Mouse (Mus musculus): ENCODE data around the gene Clrn3.
"Not testable (repeated sequence)": the region's sequence is repeated elsewhere in the genome, so short reads cannot be mapped to it uniquely, and the experiment has no call there.

Gene Clrn3

DNA sequence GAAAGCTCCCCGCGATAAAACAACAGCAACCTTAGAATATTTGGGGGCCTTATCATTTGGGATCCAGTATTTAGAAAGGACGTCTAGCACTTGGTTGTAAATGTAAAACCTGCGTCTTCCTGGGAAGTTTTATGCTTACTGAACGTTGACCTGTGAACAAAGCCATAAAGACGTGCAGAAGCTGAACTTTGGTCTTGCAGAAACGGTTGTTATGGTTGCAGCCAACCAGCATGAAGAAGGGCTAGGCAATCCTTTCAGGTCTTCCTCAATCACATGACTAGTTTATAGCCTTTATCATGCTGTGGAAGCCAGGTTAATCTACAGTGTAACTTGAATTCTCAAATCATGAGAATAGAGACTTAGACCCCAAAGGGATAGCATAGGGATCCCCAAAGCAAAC is at the start of gene Clrn3:
Gene Clrn3, minus strand, starts transcription at position 140 of the 400 bp plus-strand sequence.
- in situ Hi-C loops (cut with MboI): no loop called here

DNA sequence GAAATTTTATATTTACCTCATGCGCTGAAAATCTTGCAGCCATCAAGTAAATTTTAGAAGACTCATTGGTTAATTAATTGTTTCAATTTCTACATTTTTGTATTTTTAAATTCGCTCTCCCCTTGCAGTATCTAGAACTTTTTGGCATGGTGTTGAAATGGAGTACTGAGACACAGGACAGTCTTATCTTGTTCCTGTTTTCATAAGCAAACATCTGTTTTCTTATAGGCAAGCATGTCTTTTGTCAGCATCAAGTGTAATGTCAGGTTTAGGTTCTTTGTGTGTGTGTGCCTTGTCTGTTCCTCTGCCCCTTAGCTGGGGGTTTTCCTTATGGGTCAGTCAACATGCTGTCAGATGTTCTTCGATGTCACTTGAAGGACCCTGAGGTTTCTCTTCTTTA is 47.9 kb upstream of the Clrn3 start:
- in situ Hi-C loops (cut with MboI): no loop called here

DNA sequence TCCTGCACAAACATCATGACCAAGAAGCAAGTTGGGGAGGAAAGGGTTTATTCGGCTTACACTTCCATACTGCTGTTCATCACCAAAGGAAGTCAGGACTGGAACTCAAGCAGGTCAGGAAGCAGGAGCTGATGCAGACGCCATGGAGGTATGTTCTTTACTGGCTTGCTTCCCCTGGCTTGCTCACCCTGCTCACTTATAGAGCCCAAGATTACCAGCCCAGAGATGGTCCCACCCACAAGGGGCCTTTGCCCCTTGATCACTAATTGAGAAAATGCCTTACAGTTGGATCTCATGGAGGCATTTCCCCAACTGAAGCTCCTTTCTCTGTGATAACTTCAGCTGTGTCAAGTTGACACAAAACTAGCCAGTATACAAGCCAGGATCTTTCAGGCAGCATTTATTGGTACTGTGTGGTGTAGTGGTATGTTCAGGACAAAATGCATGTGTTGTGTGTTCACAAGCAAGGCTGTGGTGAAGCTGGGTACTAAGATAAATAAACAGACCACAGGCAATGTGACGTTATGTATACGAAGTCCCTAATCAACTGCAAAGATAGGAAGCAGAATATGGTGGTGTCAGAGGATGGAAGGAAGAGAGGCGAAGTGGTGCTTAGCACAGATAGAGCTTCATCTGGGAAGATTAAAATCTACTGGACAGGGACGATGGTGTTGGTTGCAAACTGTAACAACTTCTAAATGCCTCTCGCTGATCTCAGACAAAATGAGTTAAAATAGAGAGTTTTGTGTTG is 47.0 kb upstream of the Clrn3 start:
- in situ Hi-C loops (cut with MboI): not testable (repeated sequence)

DNA sequence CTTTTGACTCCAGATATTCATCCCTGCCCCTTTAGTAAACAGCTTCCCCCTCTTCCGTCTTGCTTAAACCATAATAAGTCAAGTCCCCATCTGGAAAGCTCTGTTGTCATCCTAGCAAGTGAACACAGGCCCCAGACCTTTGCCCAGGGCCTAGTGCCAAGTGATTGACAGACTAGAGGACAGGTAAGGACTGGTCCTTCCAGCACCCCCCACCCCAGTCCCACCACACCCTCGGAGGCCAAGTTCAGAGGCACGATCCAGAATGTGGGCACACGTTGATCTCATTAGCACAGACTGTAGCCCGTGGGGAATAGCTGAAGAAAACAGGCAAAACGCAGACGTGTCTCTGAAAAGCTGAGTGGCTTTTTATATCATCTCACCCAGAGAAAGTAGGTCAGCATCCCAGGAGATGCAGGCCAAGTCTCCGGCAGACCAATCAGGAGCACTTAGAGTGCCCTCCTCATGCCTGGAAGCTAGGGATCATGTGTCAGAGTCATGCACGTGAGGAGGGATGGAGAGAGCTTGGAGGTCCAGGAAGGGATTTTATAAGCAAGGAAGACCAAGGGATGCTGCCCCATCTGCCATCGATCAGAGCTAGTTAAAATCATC is 43.6 kb upstream of the Clrn3 start:
- in situ Hi-C loops (cut with MboI): no loop called here

DNA sequence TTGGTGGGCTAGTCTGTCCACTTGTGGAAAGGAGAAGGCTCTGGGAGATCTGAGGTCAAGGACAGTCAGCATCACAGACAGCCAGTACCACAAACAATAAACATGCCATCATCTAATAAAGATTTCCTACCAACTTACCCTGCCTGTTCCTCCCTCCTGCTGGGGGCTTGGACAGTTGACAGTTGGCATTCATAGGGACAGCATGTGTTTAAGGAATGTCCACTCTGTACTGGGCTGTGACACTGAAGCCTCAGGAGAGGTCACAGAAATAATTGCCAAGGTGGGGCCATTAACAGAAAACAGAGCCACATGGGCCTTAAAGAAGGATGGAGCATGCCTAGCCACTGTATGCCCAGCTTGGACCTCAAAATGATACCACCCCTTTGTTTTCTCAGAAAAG is 42.9 kb upstream of the Clrn3 start:
- in situ Hi-C loops (cut with MboI): no loop called here

DNA sequence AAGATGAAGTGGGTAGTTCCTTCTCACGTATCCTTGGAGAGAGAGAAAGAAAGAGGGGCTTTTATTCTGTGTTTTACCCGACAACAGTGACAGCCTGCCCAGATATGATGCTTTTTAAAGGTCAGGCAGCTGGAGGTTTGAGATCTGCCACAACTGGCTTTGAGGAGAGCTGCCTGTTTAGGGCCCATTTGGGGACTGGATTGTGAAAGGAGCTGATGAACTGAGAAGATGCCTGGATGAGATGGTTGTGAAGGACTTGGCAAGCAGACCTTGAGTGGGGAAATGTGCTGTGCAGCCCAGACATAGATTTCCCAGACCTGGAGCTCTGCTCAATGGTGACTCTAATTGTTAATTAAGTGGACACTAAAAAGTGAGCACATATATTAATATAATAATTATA is 40.1 kb upstream of the Clrn3 start:
- in situ Hi-C loops (cut with MboI): no loop called here

DNA sequence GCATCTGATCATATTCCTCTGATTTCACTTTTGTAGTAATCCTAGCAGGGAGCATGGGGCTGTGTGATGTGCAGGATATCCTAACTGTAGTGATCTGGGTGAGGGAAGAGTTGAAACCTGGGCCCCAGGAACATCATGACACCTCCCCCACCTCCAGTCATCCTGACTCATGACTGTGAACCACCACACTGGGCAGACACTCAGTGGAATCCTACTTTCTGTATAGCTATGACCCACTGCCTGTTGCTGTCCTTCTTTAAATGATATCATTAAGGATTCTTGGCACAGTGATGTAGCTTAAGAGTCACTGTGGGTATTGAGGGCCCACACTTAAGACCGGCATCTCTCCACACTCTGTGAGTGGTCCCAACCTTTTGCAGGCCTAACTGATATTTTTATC is 39.1 kb upstream of the Clrn3 start:
- in situ Hi-C loops (cut with MboI): no loop called here

DNA sequence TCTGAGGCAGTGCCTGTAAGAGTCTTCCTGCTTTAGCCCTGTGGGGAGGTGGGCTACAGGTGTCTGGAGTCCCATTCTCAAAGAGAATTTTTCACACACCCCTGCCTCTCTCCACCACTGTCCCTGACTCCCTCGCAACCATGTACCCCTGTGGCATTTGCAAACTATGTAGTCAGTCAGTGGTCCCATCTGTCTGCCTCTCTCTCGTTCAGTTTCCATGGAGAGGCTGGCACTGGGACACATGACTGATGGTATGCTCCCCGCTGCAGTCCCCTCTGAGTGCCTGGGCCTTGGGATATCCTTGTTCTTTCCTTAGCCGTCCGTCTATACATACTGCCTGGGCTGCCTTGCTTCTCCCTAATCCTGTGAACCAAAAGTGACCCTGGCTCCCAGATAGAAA is 37.6 kb upstream of the Clrn3 start:
- in situ Hi-C loops (cut with MboI): no loop called here

DNA sequence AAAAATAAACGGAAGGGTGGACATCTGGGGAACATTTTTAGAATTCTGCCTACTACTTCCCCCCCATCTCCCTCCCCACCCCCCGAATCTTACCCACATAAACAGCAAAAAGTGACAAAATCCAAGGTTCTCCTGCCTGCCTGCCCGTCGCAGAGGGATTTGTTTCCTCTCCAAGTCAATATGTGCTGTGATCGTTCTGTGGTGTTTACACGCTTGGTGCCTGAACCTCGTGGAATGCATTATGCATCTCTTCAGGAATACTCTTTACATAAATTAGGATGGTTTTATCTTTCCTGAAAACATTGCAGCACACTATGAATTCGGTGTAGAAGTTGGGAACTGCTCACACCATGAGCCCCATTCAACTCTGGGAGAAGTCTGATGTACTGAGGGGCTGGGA is 35.6 kb upstream of the Clrn3 start:
- in situ Hi-C loops (cut with MboI): no loop called here

DNA sequence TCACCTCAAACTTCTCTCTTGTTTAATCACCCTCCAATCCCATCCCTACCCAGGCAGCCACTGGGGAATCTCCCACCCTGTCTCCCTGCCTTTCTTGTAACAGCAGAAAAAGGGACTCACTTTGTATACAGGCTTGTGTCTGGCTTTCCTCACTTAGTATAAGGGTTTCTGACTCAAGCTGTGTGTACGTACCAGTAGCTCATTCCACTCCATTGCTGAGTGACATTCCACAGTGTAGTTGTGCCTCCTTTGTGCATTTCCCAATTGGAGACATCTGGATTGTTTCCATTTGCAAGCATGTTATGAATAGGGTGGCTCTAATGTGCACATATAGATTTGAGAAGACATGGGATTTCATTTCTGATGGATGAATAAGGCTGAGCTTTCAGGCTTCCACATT is 31.8 kb upstream of the Clrn3 start:
- in situ Hi-C loops (cut with MboI): no loop called here

DNA sequence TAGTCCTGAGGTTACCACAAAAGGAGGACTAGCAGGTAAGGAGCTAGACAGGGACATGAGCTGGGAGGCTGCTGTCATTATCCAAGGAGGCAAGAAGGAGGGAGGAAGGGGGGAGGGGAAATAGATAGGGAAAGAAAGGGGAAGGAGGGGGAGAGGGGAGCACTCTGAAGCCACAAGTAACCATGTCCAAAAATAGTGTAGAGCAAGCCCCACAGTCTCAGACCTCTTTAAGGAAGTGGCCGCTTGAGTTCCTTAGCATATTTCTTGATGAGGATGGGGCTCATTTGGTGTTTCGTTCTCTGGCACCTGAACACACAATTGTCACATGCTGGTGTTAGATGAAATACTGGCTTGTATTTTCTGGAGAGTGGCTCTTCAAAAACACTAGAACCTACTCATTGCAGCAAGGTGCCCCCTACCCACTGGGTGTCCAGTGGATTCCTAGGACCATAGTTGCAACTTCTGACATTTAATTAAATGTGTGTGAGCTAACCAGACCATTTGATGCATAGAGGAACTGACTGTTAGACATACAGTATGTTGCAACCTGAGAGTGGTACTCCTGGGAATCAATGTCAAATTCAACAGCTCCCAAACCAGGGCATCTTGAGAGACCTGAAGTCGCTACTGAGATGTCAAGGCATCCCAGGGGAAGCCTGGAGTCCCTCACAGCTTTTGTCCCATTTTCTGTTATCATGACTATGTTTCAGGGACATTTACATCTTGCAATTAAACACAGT is 28.4 kb upstream of the Clrn3 start:
- in situ Hi-C loops (cut with MboI): no loop called here

DNA sequence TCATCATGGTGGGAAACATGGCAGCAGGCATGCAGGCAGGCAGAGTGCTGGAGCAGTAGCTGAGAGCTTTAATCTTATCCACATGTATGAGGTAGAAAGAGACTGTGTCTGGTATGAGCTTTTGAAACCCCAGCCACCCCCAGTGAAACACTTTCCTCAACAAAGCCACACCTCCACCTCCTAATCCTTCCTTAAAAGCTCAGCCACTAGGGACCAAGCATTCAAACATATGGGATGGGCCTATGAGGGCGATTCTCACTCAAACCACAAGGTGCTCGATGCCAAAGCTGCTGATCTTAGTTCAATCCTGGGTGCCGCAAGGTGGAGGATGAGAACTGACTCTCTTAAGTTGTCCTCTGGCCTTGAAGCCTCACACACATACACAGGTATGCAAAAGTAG is 25.1 kb upstream of the Clrn3 start:
- in situ Hi-C loops (cut with MboI): no loop called here

DNA sequence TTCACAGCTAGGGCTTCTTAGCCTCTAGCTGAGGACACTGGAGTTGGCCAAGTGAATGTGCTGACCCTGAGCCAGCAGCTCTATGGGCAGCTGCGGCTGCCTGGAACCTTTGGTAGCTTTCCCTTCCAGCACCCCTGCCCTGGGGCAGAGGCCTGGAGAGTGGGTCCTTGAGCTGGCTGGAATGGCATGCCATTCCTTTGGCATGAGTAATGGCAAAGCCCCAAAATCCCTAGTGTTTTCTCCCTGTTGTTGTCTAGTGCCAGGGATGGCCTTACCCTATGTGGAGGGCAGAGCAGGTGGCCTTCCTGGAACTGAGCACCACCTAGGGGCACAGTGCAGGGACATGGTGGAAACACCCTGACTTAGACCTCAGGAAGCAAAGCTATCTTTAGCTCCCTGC is 23.1 kb upstream of the Clrn3 start:
- in situ Hi-C loops (cut with MboI): no loop called here

DNA sequence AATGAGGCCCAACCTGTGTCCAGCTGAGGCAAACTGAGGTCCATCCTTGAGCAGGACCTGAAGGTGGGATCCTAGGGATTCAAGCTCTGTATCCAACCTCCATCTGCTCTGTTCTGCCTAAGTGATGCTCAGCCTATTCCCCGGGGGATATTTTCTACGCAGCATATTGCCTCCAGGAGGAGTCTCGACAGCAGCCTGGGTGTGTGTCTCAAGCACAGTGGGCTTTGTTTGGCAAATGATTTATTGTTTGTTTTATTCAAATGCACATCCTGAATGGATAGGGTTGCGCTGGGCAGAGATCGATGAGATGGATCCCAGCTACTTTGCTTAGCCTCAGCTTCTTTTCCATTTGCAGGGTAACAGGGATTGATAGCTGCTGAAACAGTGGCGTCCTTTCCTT is 20.0 kb upstream of the Clrn3 start:
- in situ Hi-C loops (cut with MboI): no loop called here

DNA sequence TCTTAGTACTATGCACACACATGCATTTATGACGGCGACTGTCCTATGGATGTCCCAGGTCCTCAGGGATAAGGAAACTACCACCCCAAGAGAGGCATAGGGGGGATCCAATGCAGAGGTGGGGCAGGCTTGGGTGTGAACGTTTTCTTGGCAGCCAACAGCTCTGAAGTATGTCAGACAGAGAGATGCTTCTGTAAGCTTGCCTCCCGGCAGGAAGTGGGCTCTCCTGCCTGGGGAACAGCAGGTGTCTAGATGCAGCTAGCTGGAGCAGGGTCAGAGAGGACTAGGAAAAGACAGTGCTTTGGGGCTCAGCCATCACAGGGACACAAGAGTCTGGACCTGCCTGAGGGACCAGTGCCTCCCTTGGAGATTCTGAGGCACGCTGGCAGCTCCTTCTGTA is 18.1 kb upstream of the Clrn3 start:
- in situ Hi-C loops (cut with MboI): no loop called here

DNA sequence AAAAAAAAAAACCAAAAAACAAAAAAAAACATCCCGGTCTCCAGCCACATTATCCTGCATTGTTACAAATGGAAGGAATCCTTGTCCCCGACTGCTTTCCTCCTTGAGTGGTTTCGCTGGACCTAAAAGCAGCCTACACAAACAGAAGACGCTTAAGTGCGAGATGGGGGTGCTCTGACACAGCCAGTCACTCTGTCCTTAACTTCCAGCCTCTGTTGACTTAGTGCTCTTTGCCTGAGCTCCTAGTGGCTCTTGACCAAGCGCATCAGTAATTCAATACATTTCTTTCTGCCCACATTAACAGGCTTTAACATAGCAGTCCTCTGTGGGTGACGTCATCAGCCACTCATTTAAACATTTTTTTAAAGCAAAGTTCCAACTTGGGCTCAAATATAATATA is 17.5 kb upstream of the Clrn3 start:
- in situ Hi-C loops (cut with MboI): no loop called here

DNA sequence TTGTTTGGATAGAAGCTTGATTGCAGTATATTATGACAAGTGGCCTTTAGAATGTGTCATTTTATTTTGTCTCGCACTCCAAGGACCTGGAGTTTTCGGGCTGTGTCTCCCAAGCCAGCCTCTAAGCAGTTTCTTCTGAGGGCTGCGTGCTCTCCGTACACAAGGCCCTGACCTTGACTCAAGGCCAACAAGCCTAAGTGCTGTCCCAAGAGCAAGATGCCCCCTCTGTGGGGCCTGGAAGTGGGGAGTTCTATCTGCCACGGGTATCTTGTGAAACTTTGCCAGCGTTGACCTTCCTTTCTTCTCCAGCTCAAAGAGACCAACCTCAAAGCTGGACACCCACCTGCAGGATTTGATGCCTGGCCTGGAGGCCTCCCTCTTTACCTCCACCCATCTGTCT is 15.9 kb upstream of the Clrn3 start:
- in situ Hi-C loops (cut with MboI): no loop called here

DNA sequence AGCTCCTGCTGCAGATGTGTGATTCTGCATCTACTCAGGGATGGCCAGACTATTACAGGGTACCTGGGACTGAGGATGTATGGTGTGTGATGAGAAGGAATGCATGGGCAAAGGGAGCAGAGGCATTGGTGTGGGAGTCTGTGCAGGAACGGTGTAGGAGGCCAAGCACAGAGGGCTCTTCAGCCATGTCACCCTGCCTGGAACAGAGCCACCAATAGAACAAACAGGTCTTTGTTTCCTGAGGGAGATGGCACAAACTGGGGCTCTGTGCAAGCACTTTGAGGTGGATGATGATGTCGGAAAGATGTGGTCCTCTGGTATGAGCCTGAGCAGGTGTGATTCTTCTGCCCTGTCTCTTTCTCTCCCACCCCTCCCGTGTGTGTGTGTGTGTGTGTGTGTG is 14.6 kb upstream of the Clrn3 start:
- in situ Hi-C loops (cut with MboI): no loop called here

DNA sequence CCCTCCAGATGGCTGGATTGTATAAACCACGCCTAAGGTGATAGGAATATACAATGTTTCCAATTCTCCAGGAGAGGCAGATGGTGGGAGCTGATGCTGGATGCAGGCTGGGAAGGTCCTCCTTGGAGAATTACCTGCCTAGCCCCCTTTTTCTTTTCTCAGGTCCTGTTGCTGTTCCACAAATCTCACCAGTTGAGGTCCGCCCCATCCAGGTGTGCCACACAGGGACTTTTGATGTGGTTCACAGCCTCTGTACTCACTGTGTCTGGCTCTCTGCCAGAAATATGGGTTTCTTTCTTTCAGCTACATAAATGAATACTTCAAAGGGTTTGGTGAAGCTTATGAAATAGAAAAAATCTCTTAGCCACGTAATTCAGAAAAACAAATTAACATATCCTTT is 13.8 kb upstream of the Clrn3 start:
- in situ Hi-C loops (cut with MboI): no loop called here

DNA sequence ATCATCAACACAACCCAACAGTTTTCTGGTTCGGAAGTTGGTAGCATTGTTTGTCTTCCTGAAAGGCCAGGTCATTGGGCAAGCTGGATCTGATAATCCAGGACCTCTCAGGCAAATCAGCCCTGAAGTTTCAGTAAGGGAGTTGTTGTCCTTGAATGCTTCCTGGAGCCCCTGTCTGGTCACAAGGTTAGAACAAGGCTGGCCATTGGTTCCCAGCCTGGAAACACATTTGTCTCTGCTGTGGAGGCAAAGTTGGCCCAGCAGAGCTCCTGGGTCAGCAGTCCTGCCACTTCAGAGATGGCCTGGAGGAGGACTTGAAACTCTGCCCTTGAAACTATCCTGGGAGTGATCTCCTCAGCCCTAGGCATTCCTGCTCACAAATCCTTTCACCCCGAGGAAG is 11.0 kb upstream of the Clrn3 start:
- in situ Hi-C loops (cut with MboI): no loop called here

DNA sequence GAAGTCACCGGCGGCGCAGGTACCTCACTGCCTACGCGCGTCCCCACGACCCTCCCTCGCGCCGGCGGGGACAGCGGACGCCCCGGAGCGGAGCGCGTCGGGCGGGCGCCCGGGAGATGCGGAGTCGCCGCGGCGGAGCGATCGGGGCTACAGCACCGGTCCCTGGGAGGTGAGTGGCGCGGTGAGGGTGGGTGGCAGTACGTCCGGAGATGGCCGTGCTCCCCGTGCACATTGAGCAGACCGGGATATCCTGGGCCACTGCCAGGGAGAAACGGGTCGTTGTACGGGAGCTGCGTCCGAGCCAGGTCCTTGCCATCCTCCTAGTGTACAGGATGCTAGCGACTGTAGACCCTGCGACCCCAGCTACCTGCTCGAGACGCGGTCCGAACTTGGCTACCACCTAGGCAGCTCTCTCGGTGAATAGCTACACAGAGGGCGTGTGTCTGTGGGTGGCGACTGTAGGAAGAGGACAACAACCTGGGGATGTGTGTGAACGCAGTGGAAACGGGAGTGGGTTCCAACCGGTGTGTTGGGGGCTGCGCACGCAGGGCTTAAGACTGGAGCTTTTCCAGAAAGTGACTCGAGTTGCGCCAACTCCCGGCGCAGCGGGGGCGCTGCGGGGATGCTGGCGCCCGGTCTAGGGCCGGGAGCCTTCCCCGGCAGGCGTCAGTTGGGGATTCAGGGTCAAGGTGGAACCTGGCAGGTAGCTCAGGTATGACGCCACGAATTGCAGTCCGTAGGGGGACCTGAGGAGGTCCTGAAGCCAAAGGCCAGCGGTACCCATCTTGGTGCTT is 9.7 kb upstream of the Clrn3 start:
- in situ Hi-C loops (cut with MboI): no loop called here

DNA sequence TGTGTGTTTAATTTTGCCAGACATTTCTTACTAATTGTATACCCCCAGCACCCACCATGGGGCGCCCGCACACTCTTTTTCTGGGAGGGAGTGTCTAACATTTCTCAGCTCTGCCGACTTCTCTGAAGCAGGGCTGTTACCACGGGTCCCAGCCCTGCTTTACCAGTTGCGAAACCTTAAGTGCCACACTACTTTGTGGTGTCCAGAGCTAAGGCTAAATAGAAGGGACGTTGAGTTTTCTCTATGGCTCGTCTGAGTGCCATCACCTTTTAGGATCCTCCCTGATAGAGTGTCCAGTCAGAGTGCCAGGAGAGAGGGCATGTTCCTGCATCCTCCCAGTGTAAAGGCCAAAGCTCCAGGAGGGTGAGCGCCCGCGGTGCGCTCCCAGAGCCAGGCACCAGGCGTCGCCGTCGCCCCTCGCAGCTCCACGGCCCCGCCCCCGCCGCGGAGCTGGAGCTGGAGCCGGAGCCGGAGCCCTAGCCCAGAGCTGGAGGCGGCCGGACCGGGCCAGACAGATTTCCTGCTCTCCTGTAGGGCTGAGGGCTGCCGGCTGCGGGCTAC is 9.0 kb upstream of the Clrn3 start, which contains the start of gene Ptpre:
Gene Ptpre, plus strand, starts transcription at position 141 of the 561 bp plus-strand sequence.
- in situ Hi-C loops (cut with MboI): no loop called here
